Mouse (Mus musculus) layer of hippocampus, adult 9-10 months (tissue): ENCODE measurements at regions not wholly inside any gene's neighbourhood (a gene's known extent, or its start where the extent isn't known, plus 50 kb on each side); places are given as distances from the start of the nearest gene placed in this dataset.

ENCODE experiments used
- DNase-seq: peaks from one replicate; pipeline ENCODE4 v3.0.0; 2022; ENCODE audit warnings: low spot score

- no peak for DNase-seq
These were observed 771.0 kb upstream of the Pcdh20 start for GRCm38 (mm10) chr14:89242159-89242558.

- DNase-seq = no peak
These were observed 765.3 kb upstream of the Pcdh20 start for GRCm38 (mm10) chr14:89236501-89236900.

- DNase-seq = no peak
These were observed 759.3 kb upstream of the Pcdh20 start for GRCm38 (mm10) chr14:89230482-89230881.

GRCm38 (mm10) chr14:89217390-89217789 is 746.2 kb upstream of the Pcdh20 start:
- no peak for DNase-seq

- DNase-seq = peak; percentile 10
These were observed 710.3 kb upstream of the Pcdh20 start for GRCm38 (mm10) chr14:89181386-89181979.

- DNase-seq = no peak
These were observed 671.9 kb upstream of the Pcdh20 start for GRCm38 (mm10) chr14:89142994-89143686.

GRCm38 (mm10) chr14:89099296-89099695 is 628.1 kb upstream of the Pcdh20 start:
- no peak for DNase-seq

- no peak for DNase-seq
These were observed 618.5 kb upstream of the Pcdh20 start for GRCm38 (mm10) chr14:89089661-89090060.

- no peak for DNase-seq
These were observed 604.8 kb upstream of the Pcdh20 start for GRCm38 (mm10) chr14:89076014-89076413.

- no peak for DNase-seq
These were observed 592.8 kb upstream of the Pcdh20 start for GRCm38 (mm10) chr14:89063971-89064370.

- DNase-seq = no peak
These were observed 591.6 kb upstream of the Pcdh20 start for GRCm38 (mm10) chr14:89062583-89063436.

GRCm38 (mm10) chr14:89061319-89061718 is 590.1 kb upstream of the Pcdh20 start:
- DNase-seq = no peak

GRCm38 (mm10) chr14:89034390-89034789 is 563.2 kb upstream of the Pcdh20 start:
- peak; percentile 16 for DNase-seq

- DNase-seq = no peak
These were observed 540.2 kb upstream of the Pcdh20 start for GRCm38 (mm10) chr14:89011440-89011839.

GRCm38 (mm10) chr14:89009648-89010047 is 538.5 kb upstream of the Pcdh20 start:
- no peak for DNase-seq

- DNase-seq = no peak
These were observed 510.7 kb upstream of the Pcdh20 start for GRCm38 (mm10) chr14:88981895-88982294.

GRCm38 (mm10) chr14:88976007-88976406 is 504.8 kb upstream of the Pcdh20 start:
- peak; percentile 31 for DNase-seq

GRCm38 (mm10) chr14:88934569-88934968 is 463.4 kb upstream of the Pcdh20 start:
- DNase-seq = peak; percentile 50
